Mouse (Mus musculus): Measurements from ENCODE around the gene Ric1.
A peak's percentile ranks its signal among the peaks of the same experiment; 100 is the strongest.

The Ric1 gene

GRCm38 (mm10) chr19:29641055-29641454 is 119.0 kb downstream of the Ric1 start:
- peak; percentile 44 to 45 for DNase-seq

GRCm38 (mm10) chr19:29641510-29641909 is 119.4 kb downstream of the Ric1 start:
- DNase-seq, result no peak

- no peak for DNase-seq
These were observed 120.1 kb downstream of the Ric1 start for GRCm38 (mm10) chr19:29642211-29642610.

GRCm38 (mm10) chr19:29643194-29643922 is 121.3 kb downstream of the Ric1 start:
- no peak for DNase-seq

- DNase-seq, result peak; percentile 23 to 26
These were observed 122.7 kb downstream of the Ric1 start for GRCm38 (mm10) chr19:29644747-29645146.

- DNase-seq, result peak; percentile 97
These were observed 125.8 kb downstream of the Ric1 start, which contains the start of gene Ermp1 for GRCm38 (mm10) chr19:29647651-29648549. Gene Ermp1 (minus strand): TSS chr19:29648415.

GRCm38 (mm10) chr19:29648550-29648914 is 126.5 kb downstream of the Ric1 start:
- no peak for DNase-seq

- DNase-seq, result no peak
These were observed 127.6 kb downstream of the Ric1 start for GRCm38 (mm10) chr19:29649683-29650082.

GRCm38 (mm10) chr19:29653768-29654265 is 131.7 kb downstream of the Ric1 start:
- no peak for DNase-seq

- DNase-seq, result no peak
These were observed 133.1 kb downstream of the Ric1 start for GRCm38 (mm10) chr19:29655148-29655547.

- no peak for DNase-seq
These were observed 133.9 kb downstream of the Ric1 start for GRCm38 (mm10) chr19:29656029-29656428.

Measured in B cell, adult 2 months (primary cell).